Mouse (Mus musculus) myocyte (in vitro differentiated cells): ENCODE measurements around the gene Ttc12. TPM values are rescaled to one million over a fixed set of nuclear protein-coding genes. Genes with fewer than 3 reads are reported as not detected.

Source experiments
- H3K27me3 ChIP-seq: one replicate; pipeline ENCODE4 v1.6.1; 2011; ENCODE audit not compliant: control insufficient read depth, insufficient read depth, insufficient read length
- H3K36me3 ChIP-seq: one replicate; pipeline ENCODE4 v1.6.1; 2011; ENCODE audit not compliant: control insufficient read depth, insufficient read depth
- H3K4me2 ChIP-seq: one replicate; pipeline ENCODE4 v1.6.1; 2011; ENCODE audit warnings: low read depth, control low read depth
- H3K4me3 ChIP-seq: one replicate; pipeline ENCODE4 v1.5.1; 2011; ENCODE audit warnings: mild to moderate bottlenecking, control low read depth, moderate library complexity
- H3K79me2 ChIP-seq: one replicate; pipeline ENCODE4 v1.6.1; 2011; ENCODE audit not compliant: control insufficient read depth, insufficient read depth
- H3ac ChIP-seq: one replicate; pipeline ENCODE4 v1.6.1; 2011; ENCODE audit not compliant: control insufficient read depth, insufficient read length
- CEBPB ChIP-seq: IDR thresholded peaks from 2 replicates; pipeline ENCODE4 v1.6.1; 2011; ENCODE audit warnings: mild to moderate bottlenecking, moderate library complexity; ENCODE audit not compliant: poor library complexity, insufficient read depth, severe bottlenecking
- E2F4 ChIP-seq: IDR thresholded peaks from one replicate; pipeline ENCODE4 v1.6.1; 2011; ENCODE audit warnings: mild to moderate bottlenecking, control low read depth, moderate library complexity; ENCODE audit not compliant: insufficient read depth
- MAX ChIP-seq: IDR thresholded peaks from one replicate; pipeline ENCODE4 v1.6.1; 2011; ENCODE audit warnings: low read depth, mild to moderate bottlenecking, control low read depth
- MYOD1 ChIP-seq, 3 experiments: IDR thresholded peaks; one replicate each; pipeline ENCODE4 v1.6.1; 2011; ENCODE audit warnings: control low read depth in 2 of 3, low read depth in 2 of 3, mild to moderate bottlenecking in 2 of 3, moderate library complexity in 1 of 3; ENCODE audit not compliant: insufficient read length in 2 of 3, control insufficient read depth in 1 of 3
- MYOG ChIP-seq, 3 experiments: IDR thresholded peaks; one replicate each; pipeline ENCODE4 v1.6.1; 2011; ENCODE audit warnings: control low read depth in 2 of 3, low read depth in 2 of 3, mild to moderate bottlenecking in 2 of 3; ENCODE audit not compliant: insufficient read length in 2 of 3, control insufficient read depth in 1 of 3, insufficient read depth in 1 of 3
- POLR2A ChIP-seq: IDR thresholded peaks from one replicate; pipeline ENCODE4 v1.6.1; 2011; ENCODE audit warnings: low read depth, mild to moderate bottlenecking, control low read depth, moderate library complexity; ENCODE audit not compliant: insufficient read length
- POLR2AphosphoS2 ChIP-seq: IDR thresholded peaks from one replicate; pipeline ENCODE4 v1.6.1; 2011; ENCODE audit warnings: low read depth, control low read depth; ENCODE audit not compliant: insufficient read length
- REST ChIP-seq: IDR thresholded peaks from one replicate; pipeline ENCODE4 v1.6.1; 2011; ENCODE audit warnings: mild to moderate bottlenecking, control low read depth, moderate library complexity; ENCODE audit not compliant: insufficient read depth, insufficient read length
- SRF ChIP-seq: IDR thresholded peaks from one replicate; pipeline ENCODE4 v1.6.1; 2011; ENCODE audit warnings: low read depth; ENCODE audit not compliant: control insufficient read depth, insufficient read length
- TCF12 ChIP-seq: IDR thresholded peaks from one replicate; pipeline ENCODE4 v1.6.1; 2011; ENCODE audit warnings: mild to moderate bottlenecking, control low read depth; ENCODE audit not compliant: poor library complexity, insufficient read depth, severe bottlenecking
- TCF3 ChIP-seq: IDR thresholded peaks from one replicate; pipeline ENCODE4 v1.6.1; 2011; ENCODE audit warnings: low read depth, control low read depth; ENCODE audit not compliant: insufficient read length
- USF1 ChIP-seq: IDR thresholded peaks from one replicate; pipeline ENCODE4 v1.6.1; 2011; ENCODE audit warnings: low read depth, mild to moderate bottlenecking, control low read depth, moderate library complexity
- polyA plus RNA-seq: library from polyadenylated mRNA; unstranded; fragments of >200 nt; fragmentation: generic; extraction: Trizol; gene quantifications from one replicate; pipeline ENCODE4 v1.2.1, GENCODE M21; 2012; ENCODE audit warnings: missing spikeins

Ttc12 gene
- polyA plus RNA-seq, 1 experiment: 4.1 TPM

- TF ChIP-seq MYOD1 (IDR thresholded peaks at IDR 0.05; ENCODE audit: control insufficient read depth in 1 of 3, insufficient read length in 2 of 3, low read depth in 2 of 3): no peak
- TF ChIP-seq POLR2AphosphoS2: peak; percentile 51
- TF ChIP-seq E2F4: no peak
- H3K36me3 ChIP-seq: peaks cover 39% of the 10 kb centered on the region
- H3K4me3 ChIP-seq: no peak overlapping the region
- H3K79me2 ChIP-seq: no peaks in the 10 kb centered on the region
- no peak overlapping the region for H3ac ChIP-seq
- no peak overlapping the region for H3K4me2 ChIP-seq
- H3K27me3 ChIP-seq: no peaks in the 10 kb centered on the region
These were observed 23.6 kb upstream of the Ttc12 start for GRCm38 (mm10) chr9:49509628-49510027.

GRCm38 (mm10) chr9:49509094-49509493, 23.1 kb upstream of the Ttc12 start:
- Histone ChIP-seq H3K36me3 (peaks cover 37% of the 10 kb centered on the region), H3K79me2 (no peaks in the 10 kb centered on the region), H3K4me3 (no peak overlapping the region), H3ac (no peak overlapping the region), H3K4me2 (no peak overlapping the region), H3K27me3 (no peaks in the 10 kb centered on the region)
- TF ChIP-seq MAX (no peak), MYOD1 (IDR thresholded peaks at IDR 0.05; ENCODE audit: control insufficient read depth in 1 of 3, insufficient read length in 2 of 3, low read depth in 2 of 3) (no peak), USF1 (no peak), REST (no peak), E2F4 (no peak), CEBPB (no peak), POLR2AphosphoS2 (no peak)

- TF ChIP-seq POLR2AphosphoS2 (peak; percentile 39), REST (no peak)
- Histone ChIP-seq H3K4me3 (no peak overlapping the region), H3K36me3 (peaks cover 37% of the 10 kb centered on the region), H3K27me3 (no peaks in the 10 kb centered on the region), H3K79me2 (no peaks in the 10 kb centered on the region), H3K4me2 (no peak overlapping the region), H3ac (no peak overlapping the region)
These were observed 22.0 kb upstream of the Ttc12 start for GRCm38 (mm10) chr9:49507829-49508585.

- no peak for TF ChIP-seq POLR2AphosphoS2
- no peak for TF ChIP-seq CEBPB
- TF ChIP-seq MAX: no peak
- TF ChIP-seq USF1: no peak
- TF ChIP-seq SRF: no peak
- TF ChIP-seq TCF12: no peak
- TF ChIP-seq POLR2A: no peak
- TF ChIP-seq MYOD1 (IDR thresholded peaks at IDR 0.05; ENCODE audit: control insufficient read depth in 1 of 3, insufficient read length in 2 of 3, low read depth in 2 of 3): no peak
- TF ChIP-seq MYOG (IDR thresholded peaks at IDR 0.05; ENCODE audit: control insufficient read depth in 1 of 3, insufficient read depth in 1 of 3, insufficient read length in 2 of 3, low read depth in 2 of 3): no peak
- TF ChIP-seq TCF3: no peak
- TF ChIP-seq REST: no peak
- no peak for TF ChIP-seq E2F4
- H3ac ChIP-seq: no peak overlapping the region
- H3K27me3 ChIP-seq: no peaks in the 10 kb centered on the region
- no peaks in the 10 kb centered on the region for H3K79me2 ChIP-seq
- H3K36me3 ChIP-seq: peaks cover 23% of the 10 kb centered on the region
- no peak overlapping the region for H3K4me2 ChIP-seq
- H3K4me3 ChIP-seq: no peak overlapping the region
These were observed 18.6 kb upstream of the Ttc12 start for GRCm38 (mm10) chr9:49504658-49505057.

- peaks cover 13% of the 10 kb centered on the region for H3K36me3 ChIP-seq
- no peak overlapping the region for H3K4me2 ChIP-seq
- H3ac ChIP-seq: no peak overlapping the region
- H3K27me3 ChIP-seq: no peaks in the 10 kb centered on the region
- TF ChIP-seq SRF: no peak
- TF ChIP-seq CEBPB: no peak
- no peak for TF ChIP-seq REST
- TF ChIP-seq MAX: no peak
- peak; percentile 71 for TF ChIP-seq POLR2AphosphoS2
- no peak for TF ChIP-seq POLR2A
- TF ChIP-seq TCF3: no peak
- TF ChIP-seq E2F4: no peak
- no peak for TF ChIP-seq USF1
- H3K4me3 ChIP-seq: no peak overlapping the region
- no peaks in the 10 kb centered on the region for H3K79me2 ChIP-seq
These were observed 16.2 kb upstream of the Ttc12 start for GRCm38 (mm10) chr9:49502245-49502644.
